ENCODE assay signal across 10 mouse cellular contexts in the genomic region with DNA sequence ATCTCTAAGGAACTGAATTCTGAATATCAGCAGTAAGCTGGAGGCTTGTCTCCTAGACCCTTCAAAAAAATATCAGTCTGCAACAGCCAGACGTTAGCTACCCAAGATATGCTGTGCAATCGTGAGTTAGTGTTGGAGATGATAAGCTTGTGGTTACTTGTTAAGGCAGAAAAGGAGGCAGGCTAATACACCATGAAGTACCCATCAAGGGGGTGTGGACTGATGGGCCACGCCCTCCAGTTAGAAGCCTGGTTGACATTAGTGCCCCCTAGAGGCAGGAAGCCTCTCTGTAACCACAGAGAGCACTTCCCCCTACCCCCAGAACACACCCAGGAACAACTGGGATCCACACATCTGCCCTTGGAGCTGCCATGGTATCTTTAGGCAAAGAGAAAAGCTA. TPM values are rescaled to one million over a fixed set of nuclear protein-coding genes. Genes with fewer than 3 reads are reported as not detected.
A peak's percentile ranks its signal among the peaks of the same experiment; 100 is the strongest.
DNase-seq lines count a peak whose midpoint lies in the region; ATAC-seq and TF ChIP-seq lines count a peak whose summit lies in the region.
"Had no signal": no experiment of that assay in that cellular context is flagged by ENCODE, and none has a peak within 500 bp of the region (broad histone marks: within the 10 kb centered on the region; RNA-seq: fewer than 3 reads in every experiment).

No protein-coding gene starts in this region.

- H3K4me1 ChIP-seq in lung, embryonic 14.5 days (ENCODE audit: insufficient read depth): peaks cover 21% of the 10 kb centered on the region
- H3K4me1 ChIP-seq in MEL (ENCODE audit: control insufficient read depth in 1 of 2, insufficient read depth in 2 of 2, low read length in 2 of 2): peaks cover 24 to 58% of the 10 kb centered on the region in 2 experiments
- peaks cover 4% of the 10 kb centered on the region for H3K4me1 ChIP-seq in cortical plate, adult 2 months (ENCODE audit: control insufficient read depth, insufficient read depth, low read length)
- peaks cover 40% of the 10 kb centered on the region for H3K4me1 ChIP-seq in liver, postnatal 0 days (ENCODE audit: insufficient read depth)
- peaks cover 30% of the 10 kb centered on the region for H3K4me1 ChIP-seq in hindbrain, embryonic 10.5 days (replicated peaks)
- H3K4me1 ChIP-seq in midbrain, embryonic 10.5 days: peaks cover 32% of the 10 kb centered on the region

- no peaks in the 10 kb centered on the region for H3K9me3 ChIP-seq in lung, embryonic 14.5 days (ENCODE audit: low read depth, low read length)
- H3K9me3 ChIP-seq in MEL (replicated peaks; ENCODE audit: insufficient read depth, low read length): no peaks in the 10 kb centered on the region
- H3K9me3 ChIP-seq in liver, postnatal 0 days (ENCODE audit: low read length): no peaks in the 10 kb centered on the region
- H3K9me3 ChIP-seq in hindbrain, embryonic 10.5 days: 0 out of 2 replicates have a peak, but pooled peaks cover 4% of the 10 kb centered on the region
- no peaks in the 10 kb centered on the region for H3K9me3 ChIP-seq in midbrain, embryonic 10.5 days (replicated peaks)
- H3K9me3 ChIP-seq: midbrain, embryonic 13.5 days had no signal

- H3K4me3 ChIP-seq in lung, embryonic 14.5 days (ENCODE audit: low read depth, low read length): no peak overlapping the region
- H3K4me3 ChIP-seq in MEL (ENCODE audit: control insufficient read depth in 1 of 2, insufficient read depth in 1 of 2, low read depth in 2 of 2, low read length in 2 of 2): no peak overlapping the region
- H3K4me3 ChIP-seq in cortical plate, adult 2 months (ENCODE audit: insufficient read depth, low read length): no peak overlapping the region
- H3K4me3 ChIP-seq in liver, postnatal 0 days (ENCODE audit: low read depth, low read length): no peak overlapping the region
- no peak overlapping the region for H3K4me3 ChIP-seq in hindbrain, embryonic 10.5 days
- no peak overlapping the region for H3K4me3 ChIP-seq in midbrain, embryonic 10.5 days
- H3K4me3 ChIP-seq: midbrain, embryonic 13.5 days had no signal

- peak; percentile 98 to 100 for TF ChIP-seq EP300 in MEL (IDR thresholded peaks at IDR 0.05; ENCODE audit: low read depth in 1 of 2, low read length in 2 of 2)
- peak; percentile 97 for TF ChIP-seq EP300 in liver, postnatal 0 days (IDR thresholded peaks at IDR 0.05; ENCODE audit: low read depth)

- peak; percentile 41 for DNase-seq in lung, embryonic 14.5 days
- no peak for DNase-seq in lung, postnatal 25 days (ENCODE audit: low spot score)
- DNase-seq in MEL (ENCODE audit: low read depth, low spot score): peak; percentile 97
- DNase-seq in liver, postnatal 0 days: peak; percentile 51
- no peak for DNase-seq in hindbrain, embryonic 10.5 days (ENCODE audit: low spot score)
- no peak for DNase-seq in ovary, postnatal 14 days (ENCODE audit: low spot score)
- no peak for DNase-seq in midbrain, embryonic 10.5 days (ENCODE audit: low spot score)
- DNase-seq: right cerebral cortex, postnatal 14 days had no signal

- H3K36me3 ChIP-seq in lung, embryonic 14.5 days (ENCODE audit: insufficient read depth): no peaks in the 10 kb centered on the region
- peaks cover 0 to 44% of the 10 kb centered on the region in 2 experiments; a peak in 2 of 4 replicates for H3K36me3 ChIP-seq in MEL (ENCODE audit: control insufficient read depth in 1 of 2, insufficient read depth in 2 of 2, low read length in 2 of 2)
- no peaks in the 10 kb centered on the region for H3K36me3 ChIP-seq in liver, postnatal 0 days (replicated peaks; ENCODE audit: insufficient read depth, low read length)
- no peaks in the 10 kb centered on the region for H3K36me3 ChIP-seq in hindbrain, embryonic 10.5 days
- H3K36me3 ChIP-seq in midbrain, embryonic 10.5 days: no peaks in the 10 kb centered on the region
- H3K36me3 ChIP-seq: midbrain, embryonic 13.5 days had no signal

- no peak overlapping the region for H3K4me2 ChIP-seq in lung, embryonic 14.5 days
- peak overlapping the region; percentile 3; the same call in 1 of the 2 replicates for H3K4me2 ChIP-seq in liver, postnatal 0 days (ENCODE audit: low read depth, low read length)
- H3K4me2 ChIP-seq: midbrain, embryonic 13.5 days had no signal

- no peak overlapping the region for H3K9ac ChIP-seq in lung, embryonic 14.5 days
- peak overlapping the region; percentile 19 for H3K9ac ChIP-seq in MEL (ENCODE audit: control insufficient read depth, low read depth, low read length, poor library complexity, severe bottlenecking)
- H3K9ac ChIP-seq in liver, postnatal 0 days (replicated peaks): no peak overlapping the region
- H3K9ac ChIP-seq: midbrain, embryonic 13.5 days had no signal

- no peaks in the 10 kb centered on the region for H3K79me2 ChIP-seq in MEL (ENCODE audit: control insufficient read depth, insufficient read depth, low read length, poor library complexity)

- 20% methylated on average over 3 of the region's 3 CpGs for WGBS in lung, embryonic 14.5 days
- WGBS in liver, postnatal 0 days (ENCODE audit: insufficient replicate concordance): 12% methylated on average over 3 of the region's 3 CpGs
- WGBS in hindbrain, embryonic 10.5 days: 61% methylated on average over 3 of the region's 3 CpGs
- WGBS in midbrain, embryonic 10.5 days: 53% methylated on average over 3 of the region's 3 CpGs

- no peak for ATAC-seq in lung, embryonic 14.5 days (ENCODE audit: insufficient read depth)
- ATAC-seq in liver, postnatal 0 days: peak; percentile 88
- ATAC-seq: midbrain, embryonic 13.5 days had no signal

- peak; percentile 32 for TF ChIP-seq RAD21 in MEL (IDR thresholded peaks at IDR 0.05; ENCODE audit: low read depth, low read length)

- peak in 1 of 2 experiments; percentile 6; a peak in 2 of 4 replicates for TF ChIP-seq POLR2A in MEL (IDR thresholded peaks at IDR 0.05; ENCODE audit: control insufficient read depth in 1 of 2, insufficient read depth in 1 of 2, low read depth in 1 of 2, low read length in 2 of 2, poor library complexity in 1 of 2)
- TF ChIP-seq POLR2A in cortical plate, adult 2 months (IDR thresholded peaks at IDR 0.05; ENCODE audit: extremely low read depth, insufficient read depth, low read length): no peak

- peak; percentile 48; the same call in 1 of the 2 replicates for TF ChIP-seq CTCF in lung, embryonic 14.5 days (IDR thresholded peaks at IDR 0.05; ENCODE audit: low read depth)
- peak; percentile 70 to 90 (median 87) for TF ChIP-seq CTCF in MEL (IDR thresholded peaks at IDR 0.05 in 2 of 3, conservative IDR thresholded peaks at IDR 0.05 in 1 of 3; ENCODE audit: control insufficient read depth in 1 of 3, insufficient read depth in 1 of 3, low read depth in 2 of 3, low read length in 3 of 3, poor library complexity in 1 of 3, severe bottlenecking in 1 of 3)
- peak; percentile 34; the same call in 1 of the 2 replicates for TF ChIP-seq CTCF in cortical plate, adult 2 months (IDR thresholded peaks at IDR 0.05; ENCODE audit: extremely low read depth, insufficient read depth, low read length)
- TF ChIP-seq CTCF in liver, postnatal 0 days (IDR thresholded peaks at IDR 0.05; ENCODE audit: low read depth): peak; percentile 73

- no peaks in the 10 kb centered on the region for H3K27me3 ChIP-seq in lung, embryonic 14.5 days (ENCODE audit: insufficient read depth, low read length)
- H3K27me3 ChIP-seq in MEL (ENCODE audit: control insufficient read depth in 1 of 2, insufficient read depth in 2 of 2, low read length in 2 of 2): no peaks in the 10 kb centered on the region
- no peaks in the 10 kb centered on the region for H3K27me3 ChIP-seq in liver, postnatal 0 days (ENCODE audit: insufficient read depth, low read length)
- no peaks in the 10 kb centered on the region for H3K27me3 ChIP-seq in hindbrain, embryonic 10.5 days (ENCODE audit: insufficient read depth, poor library complexity, severe bottlenecking)
- H3K27me3 ChIP-seq in midbrain, embryonic 10.5 days (ENCODE audit: low read depth, poor library complexity, severe bottlenecking): 0 out of 2 replicates have a peak, but pooled peaks cover 4% of the 10 kb centered on the region
- H3K27me3 ChIP-seq: midbrain, embryonic 13.5 days had no signal

- H3K27ac ChIP-seq in lung, embryonic 14.5 days (ENCODE audit: low read depth): no peak overlapping the region
- peak overlapping the region; percentile 97 for H3K27ac ChIP-seq in MEL (ENCODE audit: control insufficient read depth, low read depth, low read length)
- H3K27ac ChIP-seq in cortical plate, adult 2 months (ENCODE audit: insufficient read depth, low read length): no peak overlapping the region
- H3K27ac ChIP-seq in liver, postnatal 0 days (ENCODE audit: low read depth): peak overlapping the region; percentile 62
- no peak overlapping the region for H3K27ac ChIP-seq in hindbrain, embryonic 10.5 days
- H3K27ac ChIP-seq in midbrain, embryonic 10.5 days (replicated peaks): no peak overlapping the region; the same call in 1 of the 2 replicates
- H3K27ac ChIP-seq: midbrain, embryonic 13.5 days had no signal

TF ChIP-seq in MEL, 35 proteins besides CTCF, POLR2A, EP300 and RAD21 (continues in another document):
- TF ChIP-seq MYB (IDR thresholded peaks at IDR 0.05; ENCODE audit: low read depth, low read length): peak; percentile 92
- peak; percentile 99 for TF ChIP-seq TCF12 (IDR thresholded peaks at IDR 0.05; ENCODE audit: low read depth, low read length)
- peak; percentile 91 for TF ChIP-seq TAL1 (IDR thresholded peaks at IDR 0.05; ENCODE audit: low read length)
- TF ChIP-seq MYC (IDR thresholded peaks at IDR 0.05; ENCODE audit: low read depth, low read length): peak; percentile 72; the same call in 1 of the 2 replicates
- TF ChIP-seq ETS1 (IDR thresholded peaks at IDR 0.05; ENCODE audit: low read depth, low read length): peak; percentile 96
- no peak for TF ChIP-seq UBTF (IDR thresholded peaks at IDR 0.05; ENCODE audit: borderline replicate concordance, insufficient read depth, low read depth, low read length)
- TF ChIP-seq TBP (IDR thresholded peaks at IDR 0.05; ENCODE audit: low read depth, low read length): peak; percentile 87
- peak; percentile 87 for TF ChIP-seq RCOR1 (IDR thresholded peaks at IDR 0.05; ENCODE audit: low read depth, low read length)
- TF ChIP-seq ZNF384 (IDR thresholded peaks at IDR 0.05; ENCODE audit: low read depth, low read length): peak; percentile 90
- TF ChIP-seq SIN3A (IDR thresholded peaks at IDR 0.05; ENCODE audit: low read length): peak; percentile 93
- peak; percentile 61; the same call in 1 of the 2 replicates for TF ChIP-seq ELF1 (IDR thresholded peaks at IDR 0.05; ENCODE audit: low read depth, low read length)

RNA-seq across cellular contexts. Expression of a gene that starts 39.9 kb away (rescaled TPM):
- 3.2 and 3.3 TPM in 2 replicates for polyA plus RNA-seq in lung, embryonic 14.5 days (2014; fragmentation: Nextera tagmentation; extraction: Ambion mirVana)
- not detected in 2 replicates for total RNA-seq in MEL (2012; rRNA removed)
- polyA plus RNA-seq in MEL (2012; ENCODE audit: insufficient read depth in 1 of 2, insufficient read length in 2 of 2, low read depth in 1 of 2, low replicate concordance in 2 of 2, missing spikeins in 1 of 2): not detected
- polyA plus RNA-seq in cortical plate, adult 2 months (2012; rRNA removed): 57.5 and 69.5 TPM in 2 replicates
- 0.04 and 0.08 TPM in 2 replicates for polyA plus RNA-seq in liver, postnatal 0 days (2015; fragmentation: Nextera tagmentation; extraction: Ambion mirVana)
- 3.2 and 4.7 TPM in 2 replicates for polyA plus RNA-seq in hindbrain, embryonic 10.5 days (2016; fragmentation: Nextera tagmentation; extraction: Ambion mirVana)
- polyA plus RNA-seq in midbrain, embryonic 10.5 days (2016; fragmentation: Nextera tagmentation; extraction: Ambion mirVana): 1.1 and 1.9 TPM in 2 replicates

Comparison
In these comparisons a context has a peak if more than half of its experiments do, and no peak if none do; other contexts are left out.
1. DNase-seq: peak in lung, embryonic 14.5 days (single experiment), MEL (single experiment) and liver, postnatal 0 days (single experiment); none in lung, postnatal 25 days (single experiment), hindbrain, embryonic 10.5 days (single experiment), ovary, postnatal 14 days (single experiment) and midbrain, embryonic 10.5 days (single experiment).
2. H3K27ac ChIP-seq: peak in MEL (single experiment) and liver, postnatal 0 days (single experiment); none in lung, embryonic 14.5 days (single experiment), cortical plate, adult 2 months (single experiment), hindbrain, embryonic 10.5 days (single experiment) and midbrain, embryonic 10.5 days (single experiment).
3. CTCF ChIP-seq: peak in every context shown above with its lines; median percentile 87 in MEL; 73 in liver, postnatal 0 days; 48 in lung, embryonic 14.5 days; 34 in cortical plate, adult 2 months.
4. RNA of a gene that starts 39.9 kb away (polyA plus RNA-seq): 57.5 to 69.5 TPM in cortical plate, adult 2 months; 3.2 to 4.7 TPM in hindbrain, embryonic 10.5 days, 3.2 to 3.3 TPM in lung, embryonic 14.5 days, 1.1 to 1.9 TPM in midbrain, embryonic 10.5 days, 0.04 to 0.08 TPM in liver, postnatal 0 days and not detected in MEL; every median in the first group is over 10 times any median in the second.